Mouse (Mus musculus): Measurements from ENCODE around the gene Chrng. TPM values are rescaled to one million over a fixed set of nuclear protein-coding genes. Genes with fewer than 3 reads are reported as not detected.
A peak's percentile ranks its signal among the peaks of the same experiment; 100 is the strongest.

The Chrng gene
- polyA plus RNA-seq, 1 experiment = 0.24 TPM

GRCm38 (mm10) chr1:87213735-87214704 lies 9.6 kb downstream of the Chrng start, which contains the start of gene Eif4e2:
Gene Eif4e2, plus strand, starts transcription at chr1:87213914.
- no peak for TF ChIP-seq CTCF (IDR thresholded peaks at IDR 0.05; ENCODE audit: insufficient read depth, low read length)
- TF ChIP-seq POLR2A (IDR thresholded peaks at IDR 0.05; ENCODE audit: borderline replicate concordance, extremely low read depth, low read depth, low read length) = peak; percentile 94
- peak; percentile 89 for DNase-seq
- peak within 1 kb of the TSS; percentile 100 for H3K4me3 ChIP-seq (replicated peaks; ENCODE audit: extremely low read depth, low read depth, low read length)
- H3K4me1 ChIP-seq (ENCODE audit: control insufficient read depth, insufficient read depth, low read length) = peaks cover 10% of the 10 kb centered on the region; the same call in 1 of the 2 replicates
- 1% methylated on average over 99 of the region's 99 CpGs for WGBS

GRCm38 (mm10) chr1:87214748-87215147 lies 10.3 kb downstream of the Chrng start:
- WGBS = 4% methylated on average over 4 of the region's 4 CpGs
- no peak for DNase-seq

GRCm38 (mm10) chr1:87217938-87218337 lies 13.5 kb downstream of the Chrng start:
- 45% methylated on average over 3 of the region's 3 CpGs for WGBS
- peaks cover 10% of the 10 kb centered on the region; the same call in 1 of the 2 replicates for H3K4me1 ChIP-seq (ENCODE audit: control insufficient read depth, insufficient read depth, low read length)
- no peak for DNase-seq
- no peak overlapping the region for H3K4me3 ChIP-seq (replicated peaks; ENCODE audit: extremely low read depth, low read depth, low read length)
- TF ChIP-seq POLR2A (IDR thresholded peaks at IDR 0.05; ENCODE audit: borderline replicate concordance, extremely low read depth, low read depth, low read length) (no peak), CTCF (IDR thresholded peaks at IDR 0.05; ENCODE audit: insufficient read depth, low read length) (peak; percentile 54)

More at GRCm38 (mm10) chr1:87214748-87215147, 10.3 kb downstream of the Chrng start:
- Histone ChIP-seq H3K4me3 (replicated peaks; ENCODE audit: extremely low read depth, low read depth, low read length) (peak overlapping the region; percentile 100), H3K4me1 (ENCODE audit: control insufficient read depth, insufficient read depth, low read length) (peaks cover 10% of the 10 kb centered on the region; the same call in 1 of the 2 replicates)
- TF ChIP-seq CTCF (IDR thresholded peaks at IDR 0.05; ENCODE audit: insufficient read depth, low read length) (no peak), POLR2A (IDR thresholded peaks at IDR 0.05; ENCODE audit: borderline replicate concordance, extremely low read depth, low read depth, low read length) (no peak)

GRCm38 (mm10) chr1:87225739-87226138 lies 21.3 kb downstream of the Chrng start:
- over 99% methylated on average over 8 of the region's 8 CpGs for WGBS
- no peak for DNase-seq
- Histone ChIP-seq H3K4me1 (ENCODE audit: control insufficient read depth, insufficient read depth, low read length) (no peaks in the 10 kb centered on the region), H3K4me3 (replicated peaks; ENCODE audit: extremely low read depth, low read depth, low read length) (no peak overlapping the region)
- no peak for TF ChIP-seq CTCF (IDR thresholded peaks at IDR 0.05; ENCODE audit: insufficient read depth, low read length)
- TF ChIP-seq POLR2A (IDR thresholded peaks at IDR 0.05; ENCODE audit: borderline replicate concordance, extremely low read depth, low read depth, low read length) = no peak

- DNase-seq = no peak
- H3K4me3 ChIP-seq (replicated peaks; ENCODE audit: extremely low read depth, low read depth, low read length) = no peak overlapping the region
- 100% methylated on average over 1 of the region's 1 CpGs for WGBS
- TF ChIP-seq CTCF (IDR thresholded peaks at IDR 0.05; ENCODE audit: insufficient read depth, low read length) = no peak
- TF ChIP-seq POLR2A (IDR thresholded peaks at IDR 0.05; ENCODE audit: borderline replicate concordance, extremely low read depth, low read depth, low read length) = no peak
- H3K4me1 ChIP-seq (ENCODE audit: control insufficient read depth, insufficient read depth, low read length) = no peaks in the 10 kb centered on the region
Observed at GRCm38 (mm10) chr1:87226409-87227159, 22.1 kb downstream of the Chrng start.

- no peak for TF ChIP-seq CTCF (IDR thresholded peaks at IDR 0.05; ENCODE audit: insufficient read depth, low read length)
- no peak for TF ChIP-seq POLR2A (IDR thresholded peaks at IDR 0.05; ENCODE audit: borderline replicate concordance, extremely low read depth, low read depth, low read length)
- 94% methylated on average over 3 of the region's 3 CpGs for WGBS
- Histone ChIP-seq H3K4me1 (ENCODE audit: control insufficient read depth, insufficient read depth, low read length) (no peaks in the 10 kb centered on the region), H3K4me3 (replicated peaks; ENCODE audit: extremely low read depth, low read depth, low read length) (no peak overlapping the region)
- no peak for DNase-seq
Observed at GRCm38 (mm10) chr1:87227160-87227550, 22.7 kb downstream of the Chrng start.

GRCm38 (mm10) chr1:87230606-87231005 lies 26.1 kb downstream of the Chrng start:
- Histone ChIP-seq H3K4me3 (replicated peaks; ENCODE audit: extremely low read depth, low read depth, low read length) (no peak overlapping the region), H3K4me1 (ENCODE audit: control insufficient read depth, insufficient read depth, low read length) (no peaks in the 10 kb centered on the region)
- DNase-seq = no peak
- WGBS = 88% methylated on average over 5 of the region's 5 CpGs
- TF ChIP-seq CTCF (IDR thresholded peaks at IDR 0.05; ENCODE audit: insufficient read depth, low read length) (no peak), POLR2A (IDR thresholded peaks at IDR 0.05; ENCODE audit: borderline replicate concordance, extremely low read depth, low read depth, low read length) (no peak)

GRCm38 (mm10) chr1:87232197-87232596 lies 27.7 kb downstream of the Chrng start:
- H3K4me1 ChIP-seq (ENCODE audit: control insufficient read depth, insufficient read depth, low read length) = no peaks in the 10 kb centered on the region
- DNase-seq = no peak
- 82% methylated on average over 7 of the region's 7 CpGs for WGBS
- TF ChIP-seq POLR2A (IDR thresholded peaks at IDR 0.05; ENCODE audit: borderline replicate concordance, extremely low read depth, low read depth, low read length) = no peak
- H3K4me3 ChIP-seq (replicated peaks; ENCODE audit: extremely low read depth, low read depth, low read length) = no peak overlapping the region

- WGBS = 61% methylated on average over 8 of the region's 8 CpGs
- TF ChIP-seq CTCF (IDR thresholded peaks at IDR 0.05; ENCODE audit: insufficient read depth, low read length) = no peak
- TF ChIP-seq POLR2A (IDR thresholded peaks at IDR 0.05; ENCODE audit: borderline replicate concordance, extremely low read depth, low read depth, low read length) = no peak
- no peaks in the 10 kb centered on the region for H3K4me1 ChIP-seq (ENCODE audit: control insufficient read depth, insufficient read depth, low read length)
- H3K4me3 ChIP-seq (replicated peaks; ENCODE audit: extremely low read depth, low read depth, low read length) = no peak overlapping the region
- no peak for DNase-seq
Observed at GRCm38 (mm10) chr1:87239056-87239455, 34.6 kb downstream of the Chrng start.

Measured in lung, adult 2 months (tissue).